Mouse (Mus musculus): Measurements from ENCODE around the gene Bpifa6. TPM values are rescaled to one million over a fixed set of nuclear protein-coding genes. Genes with fewer than 3 reads are reported as not detected.

Bpifa6 gene
- not detected in 4 replicates for total RNA-seq (2023; ENCODE audit: inconsistent age)

GRCm38 (mm10) chr2:153974582-153974981 lies at the start of gene Bpifa6:
TSS of gene Bpifa6 (plus strand) at chr2:153974945.

GRCm38 (mm10) chr2:153937843-153938242 lies 36.9 kb upstream of the Bpifa6 start, which contains the start of gene Bpifb4:
TSS of gene Bpifb4 (plus strand) at chr2:153938212.

GRCm38 (mm10) chr2:154007965-154008364 lies 33.2 kb downstream of the Bpifa6 start, which contains the start of gene Bpifa2:
TSS of gene Bpifa2 (plus strand) at chr2:154008265.

Other genes with a start within 250 kb of the Bpifa6 start
- gene Mapre1, start 233.7 kb upstream of the Bpifa6 start, total RNA-seq (2023; ENCODE audit: inconsistent age), result 130 to 153 TPM (median 139 TPM) in 4 replicates
- 0.60 to 2.2 TPM (median 1.2 TPM) in 4 replicates for gene Efcab8, start 195.0 kb upstream of the Bpifa6 start, total RNA-seq (2023; ENCODE audit: inconsistent age)
- not detected in 4 replicates for gene Sun5, start 103.9 kb upstream of the Bpifa6 start, total RNA-seq (2023; ENCODE audit: inconsistent age)
- gene Bpifb2, start 99.9 kb upstream of the Bpifa6 start, total RNA-seq (2023; ENCODE audit: inconsistent age), result 0.51 TPM in 1 of 4 replicates, not detected in the others
- gene Bpifb6, start 74.6 kb upstream of the Bpifa6 start, total RNA-seq (2023; ENCODE audit: inconsistent age), result not detected in 4 replicates
- not detected in 4 replicates for gene Bpifb3, start 56.7 kb upstream of the Bpifa6 start, total RNA-seq (2023; ENCODE audit: inconsistent age)
- not detected in 4 replicates for gene Bpifb4, start 36.7 kb upstream of the Bpifa6 start, total RNA-seq (2023; ENCODE audit: inconsistent age)
- not detected in 4 replicates for gene Bpifa2, start 33.3 kb downstream of the Bpifa6 start, total RNA-seq (2023; ENCODE audit: inconsistent age)
- not detected in 4 replicates for gene Bpifa3, start 155.4 kb downstream of the Bpifa6 start, total RNA-seq (2023; ENCODE audit: inconsistent age)
- gene Bpifa1, start 167.9 kb downstream of the Bpifa6 start, total RNA-seq (2023; ENCODE audit: inconsistent age), result not detected in 4 replicates
- gene Bpifa5, start 187.7 kb downstream of the Bpifa6 start, total RNA-seq (2023; ENCODE audit: inconsistent age), result not detected in 4 replicates
- not detected in 4 replicates for gene Bpifb1, start 215.9 kb downstream of the Bpifa6 start, total RNA-seq (2023; ENCODE audit: inconsistent age)
- gene Bpifb5, start 248.8 kb downstream of the Bpifa6 start, total RNA-seq (2023; ENCODE audit: inconsistent age), result not detected in 4 replicates